Mouse (Mus musculus): ENCODE measurements at regions not wholly inside any gene's neighbourhood (a gene's known extent, or its start where the extent isn't known, plus 50 kb on each side); places are given as distances from the start of the nearest gene placed in this dataset.
A peak's percentile ranks its signal among the peaks of the same experiment; 100 is the strongest.

- DNase-seq (ENCODE audit: inconsistent ontology term) = no peak
These were observed 226.0 kb upstream of the Fam241a start for GRCm38 (mm10) chr3:128122111-128122510.

DNA sequence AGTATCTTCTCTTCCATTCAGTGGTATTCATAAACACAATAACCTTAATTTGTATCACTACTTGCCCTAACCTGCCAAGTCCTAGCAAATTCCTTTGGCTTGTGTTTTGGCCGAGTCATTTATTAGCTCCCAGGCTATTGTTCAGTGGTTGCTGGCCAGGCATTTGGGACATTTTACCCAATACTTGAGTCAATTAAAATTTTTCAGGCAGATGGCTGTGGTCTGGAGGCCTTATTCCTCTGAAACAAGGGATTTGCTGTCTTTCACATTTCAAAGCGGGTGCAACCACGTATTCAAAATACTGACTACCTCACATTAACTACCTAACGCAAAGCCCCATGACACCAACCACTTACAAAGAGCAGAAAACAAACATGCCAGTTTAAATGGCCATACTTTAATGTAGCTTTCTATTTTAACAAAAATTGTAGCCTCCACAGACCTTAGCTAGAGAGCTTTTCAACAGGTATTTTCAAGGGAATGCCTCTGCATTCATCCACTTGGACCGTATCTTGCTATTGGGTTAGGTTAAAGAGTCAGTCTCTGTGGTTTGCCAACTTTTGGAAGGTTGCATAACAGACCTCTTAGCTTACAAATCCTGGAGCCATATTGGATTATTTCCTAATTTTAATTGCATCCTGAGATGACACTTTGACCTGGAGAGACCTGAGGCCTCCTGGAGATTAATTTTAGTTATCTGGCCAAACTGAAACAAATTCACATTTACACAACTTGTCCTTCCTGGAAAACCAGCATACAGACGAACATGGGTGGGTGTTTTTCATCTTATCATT, 224.7 kb upstream of the Fam241a start:
- DNase-seq (ENCODE audit: inconsistent ontology term) = peak; percentile 94

- peak; percentile 69 for DNase-seq (ENCODE audit: inconsistent ontology term)
These were observed 217.1 kb upstream of the Fam241a start for GRCm38 (mm10) chr3:128113209-128113608.

GRCm38 (mm10) chr3:128110406-128110805, 214.3 kb upstream of the Fam241a start:
- DNase-seq (ENCODE audit: inconsistent ontology term) = no peak

DNA sequence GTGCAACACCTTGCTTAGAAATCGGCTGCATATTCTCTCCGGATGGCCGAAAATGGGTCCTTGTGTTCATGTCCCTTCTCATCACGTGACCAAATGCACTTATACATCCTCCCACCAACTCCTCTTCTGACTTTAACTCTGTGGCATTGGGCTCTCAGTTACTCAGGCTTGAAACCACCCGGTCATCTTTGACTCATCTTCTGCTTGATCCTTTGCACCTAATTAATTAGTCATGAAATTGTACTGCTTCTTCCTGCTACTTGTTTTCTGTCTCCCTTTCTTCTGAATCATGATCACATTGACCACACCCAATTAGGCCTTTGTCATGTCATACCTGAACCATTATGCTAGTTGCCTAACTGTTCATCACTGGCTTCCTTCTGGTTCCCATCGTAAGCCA, 208.4 kb upstream of the Fam241a start:
- DNase-seq (ENCODE audit: inconsistent ontology term) = no peak

GRCm38 (mm10) chr3:128093046-128093445, 196.9 kb upstream of the Fam241a start:
- no peak for DNase-seq (ENCODE audit: inconsistent ontology term)

DNA sequence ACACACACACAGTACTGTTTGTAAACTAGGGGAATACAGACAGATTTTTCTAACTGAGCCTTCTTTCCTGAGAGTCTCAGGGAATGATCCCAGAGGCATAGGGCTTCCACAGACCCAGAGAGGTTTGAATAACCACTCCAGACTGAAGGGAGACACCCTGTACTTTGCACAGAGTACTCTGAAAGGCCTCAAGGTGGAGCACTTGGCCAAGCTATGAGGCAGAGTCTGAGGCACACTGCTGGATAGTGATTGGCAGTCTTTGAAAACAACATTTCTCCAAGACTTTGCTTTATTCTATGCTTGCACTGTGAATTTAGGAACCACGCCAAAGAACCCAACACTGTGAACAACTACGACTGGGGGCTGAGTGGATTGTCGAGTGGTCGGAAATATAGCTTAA, 192.1 kb upstream of the Fam241a start:
- peak; percentile 32 for DNase-seq (ENCODE audit: inconsistent ontology term)

GRCm38 (mm10) chr3:128087163-128087562, 191.0 kb upstream of the Fam241a start:
- DNase-seq (ENCODE audit: inconsistent ontology term) = no peak

DNA sequence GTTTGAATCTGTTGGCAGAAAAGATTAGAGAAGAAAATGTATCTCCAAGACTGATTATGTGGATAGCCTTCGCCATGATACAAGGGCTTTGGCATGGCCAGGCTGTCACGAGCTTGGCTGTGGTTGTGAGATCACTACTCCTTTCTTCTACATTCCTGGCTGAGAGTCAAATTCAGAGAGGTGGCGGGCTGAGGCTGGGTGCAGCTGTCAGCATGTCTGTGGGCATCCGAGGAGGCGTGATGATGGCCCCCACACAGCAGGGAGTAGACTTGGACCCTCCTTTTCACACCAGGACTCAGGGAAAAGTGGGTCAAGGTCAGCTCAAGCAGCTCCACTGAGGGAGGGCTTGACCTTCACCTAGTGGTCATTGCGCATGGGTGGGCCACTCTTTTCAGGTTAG, 186.3 kb upstream of the Fam241a start:
- DNase-seq (ENCODE audit: inconsistent ontology term) = peak; percentile 25

GRCm38 (mm10) chr3:128081430-128081829, 185.3 kb upstream of the Fam241a start:
- DNase-seq (ENCODE audit: inconsistent ontology term) = no peak

DNA sequence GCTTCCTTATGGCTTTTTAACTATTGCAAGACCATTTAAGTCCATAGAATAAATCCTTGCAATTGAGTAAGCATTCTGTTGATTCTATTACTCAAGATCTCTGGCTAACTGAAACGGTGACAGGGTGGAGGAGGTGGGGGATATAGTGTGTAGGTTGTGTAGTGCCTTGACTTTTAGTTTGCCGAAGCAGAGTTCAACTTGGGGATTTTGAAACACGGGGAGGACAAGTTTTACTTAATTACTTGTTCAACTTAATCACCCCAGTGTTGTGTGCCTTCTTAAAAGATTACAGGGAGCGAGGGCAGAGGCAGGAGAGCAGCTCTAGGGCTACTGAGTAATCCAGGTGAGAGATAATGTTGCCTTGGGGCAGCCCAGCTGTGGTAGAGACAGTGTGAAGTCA, 171.7 kb upstream of the Fam241a start:
- no peak for DNase-seq (ENCODE audit: inconsistent ontology term)

- DNase-seq (ENCODE audit: inconsistent ontology term) = no peak
These were observed 157.9 kb upstream of the Fam241a start for GRCm38 (mm10) chr3:128054031-128054430.

GRCm38 (mm10) chr3:128043709-128044108, 147.6 kb upstream of the Fam241a start:
- DNase-seq (ENCODE audit: inconsistent ontology term) = no peak

DNA sequence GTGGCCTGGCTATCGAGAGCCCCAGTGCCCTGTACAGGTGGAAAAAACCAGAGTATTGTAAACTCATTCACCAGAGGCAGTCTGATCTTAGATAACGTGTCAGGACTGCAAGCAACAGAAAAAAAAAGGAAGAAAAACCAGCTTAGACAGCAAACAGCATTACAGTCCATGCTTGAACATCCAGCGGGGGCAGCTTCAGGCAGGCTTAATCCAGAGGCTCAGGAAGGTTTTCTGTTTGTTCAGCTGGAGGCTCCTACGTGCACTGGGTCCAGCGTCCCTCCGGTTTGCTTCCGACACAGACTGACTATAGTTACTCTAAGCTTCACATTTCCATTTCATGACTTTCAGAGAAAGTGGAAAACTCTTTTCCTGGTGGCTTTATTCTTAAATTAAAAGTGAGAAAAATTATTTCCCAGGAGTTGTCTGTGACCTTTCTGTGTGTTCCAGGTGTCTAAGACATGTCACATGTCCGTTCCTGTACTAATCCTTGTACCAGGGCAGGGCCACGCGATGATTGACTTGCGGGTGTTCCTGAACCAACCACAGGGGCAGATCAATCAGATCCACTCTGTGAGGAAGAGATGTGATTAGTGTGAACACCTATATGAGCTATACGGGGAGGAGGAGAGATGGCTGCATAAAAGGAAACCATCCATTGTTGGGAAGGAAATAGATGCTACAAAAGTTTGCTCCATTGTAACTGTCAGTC, 144.4 kb upstream of the Fam241a start:
- DNase-seq (ENCODE audit: inconsistent ontology term) = no peak

DNA sequence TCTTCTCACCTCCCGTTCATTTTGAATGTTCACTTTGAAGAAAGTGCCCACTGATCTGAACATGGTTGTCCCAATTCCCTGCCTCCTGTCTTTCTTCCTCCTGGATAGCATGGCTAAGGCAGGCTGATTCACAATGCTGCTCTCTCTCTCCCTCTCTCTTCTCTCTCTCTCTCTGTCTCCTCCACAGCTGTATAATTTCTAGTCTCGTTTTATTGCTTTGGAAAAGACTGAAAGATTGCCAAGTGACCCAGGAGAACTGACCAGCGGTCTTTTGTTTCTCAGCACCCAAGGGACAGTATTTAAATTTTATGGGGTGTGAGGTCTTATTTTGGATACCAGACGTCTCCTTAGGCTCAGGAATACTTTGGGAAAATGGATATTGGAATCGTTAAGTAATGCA, 143.1 kb upstream of the Fam241a start:
- DNase-seq (ENCODE audit: inconsistent ontology term) = no peak

DNA sequence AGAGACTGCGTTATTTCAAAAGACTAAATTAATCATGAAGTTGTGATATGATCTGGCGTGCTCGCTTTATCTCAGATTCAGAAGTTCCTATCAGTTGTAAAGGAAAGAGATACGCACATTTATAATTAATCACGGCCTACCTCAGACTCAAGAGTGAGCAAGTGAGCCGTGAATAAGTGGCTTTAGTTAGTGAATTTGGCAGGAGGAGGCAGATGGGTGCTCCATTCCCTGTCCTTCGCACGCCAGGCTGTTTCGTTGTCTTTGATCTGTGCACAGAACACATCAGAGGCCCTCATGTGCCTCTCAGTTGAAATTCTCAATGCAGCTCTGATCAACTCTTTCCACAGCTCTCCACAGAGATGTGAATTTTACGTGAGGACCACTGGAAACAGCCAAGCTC, 140.4 kb upstream of the Fam241a start:
- peak; percentile 3 for DNase-seq (ENCODE audit: inconsistent ontology term)

DNA sequence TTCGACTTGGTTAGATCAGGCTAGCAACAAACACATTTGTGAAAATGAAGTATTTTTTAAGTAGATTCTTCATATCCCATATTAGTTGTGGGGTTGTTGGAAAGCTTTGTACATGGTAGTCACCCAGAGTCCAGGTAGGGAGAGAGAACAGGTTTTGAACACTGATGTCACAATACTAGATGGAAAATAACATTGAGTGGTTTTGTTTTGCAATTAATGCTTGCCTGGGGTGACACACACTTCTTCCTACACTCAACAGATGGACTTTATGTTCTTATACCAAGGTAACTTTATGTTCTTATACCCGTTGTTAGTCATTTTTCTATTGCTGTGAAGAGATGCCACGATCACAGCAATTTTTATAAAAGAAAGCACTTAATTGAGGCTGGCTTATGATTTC, 134.2 kb upstream of the Fam241a start:
- no peak for DNase-seq (ENCODE audit: inconsistent ontology term)

GRCm38 (mm10) chr3:128029565-128029915, 133.4 kb upstream of the Fam241a start:
- DNase-seq (ENCODE audit: inconsistent ontology term) = no peak

GRCm38 (mm10) chr3:128028856-128029564, 132.9 kb upstream of the Fam241a start:
- no peak for DNase-seq (ENCODE audit: inconsistent ontology term)

GRCm38 (mm10) chr3:128024856-128025255, 128.7 kb upstream of the Fam241a start:
- DNase-seq (ENCODE audit: inconsistent ontology term) = no peak

- no peak for DNase-seq (ENCODE audit: inconsistent ontology term)
These were observed 118.8 kb upstream of the Fam241a start for GRCm38 (mm10) chr3:128014909-128015308.

- no peak for DNase-seq (ENCODE audit: inconsistent ontology term)
These were observed 106.9 kb upstream of the Fam241a start for GRCm38 (mm10) chr3:128002905-128003641.
